Mouse (Mus musculus) MEL (cell line): ENCODE measurements around the gene Tbc1d5. TPM values are rescaled to one million over a fixed set of nuclear protein-coding genes. Genes with fewer than 3 reads are reported as not detected.

Source experiments
- DNase-seq: peaks from one replicate; pipeline ENCODE4 v3.0.0; 2011; ENCODE audit warnings: low read depth, low spot score
- H3K27ac ChIP-seq: 2 replicates; pipeline ENCODE4 v1.5.1; 2012; ENCODE audit warnings: low read depth, mild to moderate bottlenecking, control low read depth, low read length, moderate library complexity; ENCODE audit not compliant: control insufficient read depth
- H3K27me3 ChIP-seq, 2 experiments: fragments of 150-350 bp in 1 of 2; sonication (generic) in 1 of 2; 2 replicates each; pipeline ENCODE4 v1.6.1; 2012; ENCODE audit warnings: low read length in 2 of 2, mild to moderate bottlenecking in 2 of 2, improper control_type of control experiment in 1 of 2, moderate library complexity in 1 of 2; ENCODE audit not compliant: insufficient read depth in 2 of 2, control insufficient read depth in 1 of 2
- H3K36me3 ChIP-seq, 2 experiments: 2 replicates each; pipeline ENCODE4 v1.6.1; 2012 to 2014; ENCODE audit warnings: low read length in 2 of 2, improper control_type of control experiment in 1 of 2, inconsistent platforms in 1 of 2, mild to moderate bottlenecking in 1 of 2; ENCODE audit not compliant: insufficient read depth in 2 of 2, control insufficient read depth in 1 of 2
- H3K4me1 ChIP-seq, 2 experiments: fragments of 150-350 bp in 1 of 2; sonication (generic) in 1 of 2; 2 replicates each; pipeline ENCODE4 v1.6.1; 2012; ENCODE audit warnings: low read length in 2 of 2, improper control_type of control experiment in 1 of 2, mild to moderate bottlenecking in 1 of 2; ENCODE audit not compliant: insufficient read depth in 2 of 2, control insufficient read depth in 1 of 2
- H3K4me3 ChIP-seq, 2 experiments: fragments of 150-350 bp in 1 of 2; sonication (generic) in 1 of 2; 2 replicates each; pipeline ENCODE4 v1.5.1; 2012; ENCODE audit warnings: low read depth in 2 of 2, low read length in 2 of 2, mild to moderate bottlenecking in 2 of 2, moderate library complexity in 2 of 2, control low read depth in 1 of 2, improper control_type of control experiment in 1 of 2; ENCODE audit not compliant: control insufficient read depth in 1 of 2, insufficient read depth in 1 of 2
- H3K79me2 ChIP-seq: 2 replicates; pipeline ENCODE4 v1.6.1; 2012; ENCODE audit warnings: mild to moderate bottlenecking, low read length, moderate library complexity; ENCODE audit not compliant: control insufficient read depth, poor library complexity, insufficient read depth
- H3K9ac ChIP-seq: 2 replicates; pipeline ENCODE4 v1.6.1; 2012; ENCODE audit warnings: low read depth, mild to moderate bottlenecking, control low read depth, low read length, moderate library complexity; ENCODE audit not compliant: control insufficient read depth, poor library complexity, severe bottlenecking
- H3K9me3 ChIP-seq: fragments of 150-350 bp; sonication (generic); replicated peaks from 2 replicates; pipeline ENCODE4 v1.6.1; 2012; ENCODE audit warnings: mild to moderate bottlenecking, low read length, improper control_type of control experiment, moderate library complexity; ENCODE audit not compliant: insufficient read depth
- BHLHE40 ChIP-seq: IDR thresholded peaks from 2 replicates; pipeline ENCODE4 v1.6.1; 2012; ENCODE audit warnings: low read depth, mild to moderate bottlenecking, inconsistent platforms, low read length, improper control_type of control experiment, borderline replicate concordance
- CHD1 ChIP-seq: IDR thresholded peaks from 2 replicates; pipeline ENCODE4 v1.6.1; 2012; ENCODE audit warnings: low read depth, mild to moderate bottlenecking, inconsistent platforms, low read length, improper control_type of control experiment
- CHD2 ChIP-seq: IDR thresholded peaks from 2 replicates; pipeline ENCODE4 v1.6.1; 2011; ENCODE audit warnings: low read length, improper control_type of control experiment
- CTCF ChIP-seq, 3 experiments: IDR thresholded peaks in 2 of 3; conservative IDR thresholded peaks in 1 of 3; 2 replicates each; pipeline ENCODE4 v1.5.1; 2011 to 2012; ENCODE audit warnings: low read length in 3 of 3, low read depth in 2 of 3, mild to moderate bottlenecking in 2 of 3, improper control_type of control experiment in 1 of 3, inconsistent platforms in 1 of 3, mixed read lengths in 1 of 3, moderate library complexity in 1 of 3; ENCODE audit not compliant: control insufficient read depth in 1 of 3, insufficient read depth in 1 of 3, poor library complexity in 1 of 3, severe bottlenecking in 1 of 3
- E2F4 ChIP-seq: IDR thresholded peaks from 2 replicates; pipeline ENCODE4 v1.6.1; 2011; ENCODE audit warnings: low read depth, low read length, improper control_type of control experiment, borderline replicate concordance
- ELF1 ChIP-seq: IDR thresholded peaks from 2 replicates; pipeline ENCODE4 v1.6.1; 2014; ENCODE audit warnings: low read depth, mild to moderate bottlenecking, inconsistent platforms, low read length, improper control_type of control experiment, moderate library complexity
- EP300 ChIP-seq, 2 experiments: IDR thresholded peaks; 2 replicates each; pipeline ENCODE4 v1.6.1; 2011; ENCODE audit warnings: improper control_type of control experiment in 2 of 2, low read length in 2 of 2, low read depth in 1 of 2, mild to moderate bottlenecking in 1 of 2
- ETS1 ChIP-seq: IDR thresholded peaks from 2 replicates; pipeline ENCODE4 v1.6.1; 2012; ENCODE audit warnings: low read depth, mild to moderate bottlenecking, inconsistent platforms, low read length, improper control_type of control experiment, moderate library complexity
- GABPA ChIP-seq: IDR thresholded peaks from 2 replicates; pipeline ENCODE4 v1.6.1; 2012; ENCODE audit warnings: low read depth, mild to moderate bottlenecking, inconsistent platforms, low read length, improper control_type of control experiment, moderate library complexity
- GATA1 ChIP-seq: IDR thresholded peaks from 2 replicates; pipeline ENCODE4 v1.6.1; 2011; ENCODE audit warnings: low read depth, low read length, improper control_type of control experiment
- HCFC1 ChIP-seq: IDR thresholded peaks from 2 replicates; pipeline ENCODE4 v1.6.1; 2012; ENCODE audit warnings: low read depth, mild to moderate bottlenecking, inconsistent platforms, low read length, improper control_type of control experiment, moderate library complexity
- JUND ChIP-seq: IDR thresholded peaks from 2 replicates; pipeline ENCODE4 v1.6.1; 2011; ENCODE audit warnings: low read depth, mild to moderate bottlenecking, improper control_type of control experiment, low read length
- MXI1 ChIP-seq: IDR thresholded peaks from 2 replicates; pipeline ENCODE4 v1.6.1; 2011; ENCODE audit warnings: mild to moderate bottlenecking, low read depth, low read length, improper control_type of control experiment
- MYB ChIP-seq: IDR thresholded peaks from 2 replicates; pipeline ENCODE4 v1.6.1; 2011; ENCODE audit warnings: mild to moderate bottlenecking, low read depth, low read length, improper control_type of control experiment
- MYC ChIP-seq: IDR thresholded peaks from 2 replicates; pipeline ENCODE4 v1.6.1; 2011; ENCODE audit warnings: low read depth, mild to moderate bottlenecking, low read length, improper control_type of control experiment, moderate library complexity
- POLR2A ChIP-seq, 2 experiments: IDR thresholded peaks; 2 replicates each; pipeline ENCODE4 v1.6.1; 2011 to 2012; ENCODE audit warnings: low read length in 2 of 2, mild to moderate bottlenecking in 2 of 2, control low read depth in 1 of 2, improper control_type of control experiment in 1 of 2, low read depth in 1 of 2, moderate library complexity in 1 of 2; ENCODE audit not compliant: control insufficient read depth in 1 of 2, insufficient read depth in 1 of 2, poor library complexity in 1 of 2
- POLR2AphosphoS5 ChIP-seq: IDR thresholded peaks from 2 replicates; pipeline ENCODE4 v1.6.1; 2012; ENCODE audit warnings: low read depth, borderline replicate concordance, mild to moderate bottlenecking, inconsistent platforms, low read length, moderate library complexity, mixed read lengths
- RCOR1 ChIP-seq: IDR thresholded peaks from 2 replicates; pipeline ENCODE4 v1.6.1; 2012; ENCODE audit warnings: low read depth, mild to moderate bottlenecking, inconsistent platforms, low read length, improper control_type of control experiment
- TAL1 ChIP-seq: IDR thresholded peaks from 2 replicates; pipeline ENCODE4 v1.6.1; 2012; ENCODE audit warnings: mild to moderate bottlenecking, inconsistent platforms, low read length, moderate library complexity, mixed read lengths
- TBP ChIP-seq: IDR thresholded peaks from 2 replicates; pipeline ENCODE4 v1.8.0; 2011; ENCODE audit warnings: low read depth, low read length, improper control_type of control experiment
- USF1 ChIP-seq: IDR thresholded peaks from 2 replicates; pipeline ENCODE4 v1.6.1; 2014; ENCODE audit warnings: low read depth, mild to moderate bottlenecking, inconsistent platforms, low read length, improper control_type of control experiment, moderate library complexity
- USF2 ChIP-seq, 2 experiments: IDR thresholded peaks; 2 replicates each; pipeline ENCODE4 v1.6.1; 2011 to 2012; ENCODE audit warnings: improper control_type of control experiment in 2 of 2, low read length in 2 of 2, borderline replicate concordance in 1 of 2, inconsistent platforms in 1 of 2, low read depth in 1 of 2, mild to moderate bottlenecking in 1 of 2; ENCODE audit not compliant: insufficient read depth in 1 of 2
- ZC3H11A ChIP-seq: IDR thresholded peaks from 2 replicates; pipeline ENCODE4 v1.6.1; 2012; ENCODE audit warnings: low read depth, mild to moderate bottlenecking, inconsistent platforms, low read length, improper control_type of control experiment
- ZMIZ1 ChIP-seq: IDR thresholded peaks from 2 replicates; pipeline ENCODE4 v1.6.1; 2012; ENCODE audit warnings: low read depth, mild to moderate bottlenecking, inconsistent platforms, low read length, improper control_type of control experiment, moderate library complexity
- ZNF384 ChIP-seq: IDR thresholded peaks from 2 replicates; pipeline ENCODE4 v1.6.1; 2012; ENCODE audit warnings: low read depth, mild to moderate bottlenecking, inconsistent platforms, low read length, improper control_type of control experiment
- polyA plus RNA-seq, 2 experiments: library from polyadenylated mRNA; stranded (reverse) in 1 of 2; unstranded in 1 of 2; fragments of >175 nt in 1 of 2; fragments of >200 nt in 1 of 2; gene quantifications; 2 replicates each; pipeline versions ENCODE4 v1.2.1 to v1.2.4; 2012; ENCODE audit warnings: low replicate concordance in 2 of 2, low read depth in 1 of 2; ENCODE audit not compliant: insufficient read length in 2 of 2, insufficient read depth in 1 of 2, missing spikeins in 1 of 2
- total RNA-seq: library from RNA; depleted of rRNA; stranded (reverse); fragments of 300-350 nt; gene quantifications from 2 replicates; pipeline ENCODE4 v1.2.3, GENCODE M21; 2012

Gene Tbc1d5
- total and polyA plus RNA-seq, 3 experiments: 5.4 to 116 (median 8.2) TPM

GRCm38 (mm10) chr17:51150999-51151398 lies 28.2 kb downstream of the Tbc1d5 start:
- no peak for TF ChIP-seq MYB
- TF ChIP-seq ZC3H11A: no peak
- TF ChIP-seq RCOR1: no peak
- no peak for TF ChIP-seq USF1
- no peak for TF ChIP-seq CTCF (IDR thresholded peaks at IDR 0.05 in 2 of 3, conservative IDR thresholded peaks at IDR 0.05 in 1 of 3; ENCODE audit: control insufficient read depth in 1 of 3, insufficient read depth in 1 of 3, low read depth in 2 of 3, low read length in 3 of 3, poor library complexity in 1 of 3, severe bottlenecking in 1 of 3)
- TF ChIP-seq E2F4: no peak
- no peak for TF ChIP-seq ELF1
- no peak for TF ChIP-seq POLR2AphosphoS5
- no peak for TF ChIP-seq HCFC1
- no peak for TF ChIP-seq ETS1
- TF ChIP-seq GABPA: no peak
- no peak for TF ChIP-seq MYC
- TF ChIP-seq POLR2A (IDR thresholded peaks at IDR 0.05; ENCODE audit: control insufficient read depth in 1 of 2, insufficient read depth in 1 of 2, low read depth in 1 of 2, low read length in 2 of 2, poor library complexity in 1 of 2): no peak
- no peak for TF ChIP-seq USF2 (IDR thresholded peaks at IDR 0.05; ENCODE audit: borderline replicate concordance in 1 of 2, insufficient read depth in 1 of 2, low read depth in 1 of 2, low read length in 2 of 2)
- no peak for TF ChIP-seq TBP
- no peak for TF ChIP-seq TAL1
- no peak for TF ChIP-seq CHD2
- no peak for TF ChIP-seq JUND
- Histone ChIP-seq H3K27me3 (no peaks in the 10 kb centered on the region), H3K4me1 (no peaks in the 10 kb centered on the region; a peak in 1 of 4 replicates), H3K27ac (no peak overlapping the region), H3K9me3 (no peaks in the 10 kb centered on the region), H3K79me2 (no peaks in the 10 kb centered on the region), H3K9ac (no peak overlapping the region), H3K36me3 (peaks cover 0 to 5% of the 10 kb centered on the region in 2 experiments; a peak in 1 of 4 replicates), H3K4me3 (no peak overlapping the region)
- DNase-seq: no peak

GRCm38 (mm10) chr17:51144983-51145382 lies 34.2 kb downstream of the Tbc1d5 start:
- no peak for DNase-seq
- Histone ChIP-seq H3K36me3 (no peaks in the 10 kb centered on the region; a peak in 1 of 4 replicates), H3K4me3 (no peak overlapping the region), H3K9ac (no peak overlapping the region), H3K27me3 (no peaks in the 10 kb centered on the region), H3K27ac (no peak overlapping the region), H3K79me2 (no peaks in the 10 kb centered on the region), H3K4me1 (no peaks in the 10 kb centered on the region; a peak in 1 of 4 replicates), H3K9me3 (no peaks in the 10 kb centered on the region)
- TF ChIP-seq POLR2AphosphoS5 (no peak), MYC (no peak), GATA1 (no peak), JUND (no peak), ZNF384 (no peak), POLR2A (IDR thresholded peaks at IDR 0.05; ENCODE audit: control insufficient read depth in 1 of 2, insufficient read depth in 1 of 2, low read depth in 1 of 2, low read length in 2 of 2, poor library complexity in 1 of 2) (no peak), CHD1 (no peak), CHD2 (no peak), TAL1 (no peak), EP300 (IDR thresholded peaks at IDR 0.05; ENCODE audit: low read depth in 1 of 2, low read length in 2 of 2) (no peak), MXI1 (no peak), BHLHE40 (no peak), CTCF (IDR thresholded peaks at IDR 0.05 in 2 of 3, conservative IDR thresholded peaks at IDR 0.05 in 1 of 3; ENCODE audit: control insufficient read depth in 1 of 3, insufficient read depth in 1 of 3, low read depth in 2 of 3, low read length in 3 of 3, poor library complexity in 1 of 3, severe bottlenecking in 1 of 3) (no peak), ZMIZ1 (no peak)
